Mouse (Mus musculus) myocyte (in vitro differentiated cells): ENCODE measurements at regions not wholly inside any gene's neighbourhood (a gene's known extent, or its start where the extent isn't known, plus 50 kb on each side); places are given as distances from the start of the nearest gene placed in this dataset.

Experiments used
- H3K27me3 ChIP-seq: one replicate; pipeline ENCODE4 v1.6.1; 2011; ENCODE audit not compliant: control insufficient read depth, insufficient read depth, insufficient read length
- H3K36me3 ChIP-seq: one replicate; pipeline ENCODE4 v1.6.1; 2011; ENCODE audit not compliant: control insufficient read depth, insufficient read depth
- H3K4me2 ChIP-seq: one replicate; pipeline ENCODE4 v1.6.1; 2011; ENCODE audit warnings: low read depth, control low read depth
- H3K4me3 ChIP-seq: one replicate; pipeline ENCODE4 v1.5.1; 2011; ENCODE audit warnings: mild to moderate bottlenecking, control low read depth, moderate library complexity
- H3K79me2 ChIP-seq: one replicate; pipeline ENCODE4 v1.6.1; 2011; ENCODE audit not compliant: control insufficient read depth, insufficient read depth
- H3ac ChIP-seq: one replicate; pipeline ENCODE4 v1.6.1; 2011; ENCODE audit not compliant: control insufficient read depth, insufficient read length
- CEBPB ChIP-seq: IDR thresholded peaks from 2 replicates; pipeline ENCODE4 v1.6.1; 2011; ENCODE audit warnings: mild to moderate bottlenecking, moderate library complexity; ENCODE audit not compliant: poor library complexity, insufficient read depth, severe bottlenecking
- E2F4 ChIP-seq: IDR thresholded peaks from one replicate; pipeline ENCODE4 v1.6.1; 2011; ENCODE audit warnings: mild to moderate bottlenecking, control low read depth, moderate library complexity; ENCODE audit not compliant: insufficient read depth
- MAX ChIP-seq: IDR thresholded peaks from one replicate; pipeline ENCODE4 v1.6.1; 2011; ENCODE audit warnings: low read depth, mild to moderate bottlenecking, control low read depth
- MYOD1 ChIP-seq, 3 experiments: IDR thresholded peaks; one replicate each; pipeline ENCODE4 v1.6.1; 2011; ENCODE audit warnings: control low read depth in 2 of 3, low read depth in 2 of 3, mild to moderate bottlenecking in 2 of 3, moderate library complexity in 1 of 3; ENCODE audit not compliant: insufficient read length in 2 of 3, control insufficient read depth in 1 of 3
- MYOG ChIP-seq, 3 experiments: IDR thresholded peaks; one replicate each; pipeline ENCODE4 v1.6.1; 2011; ENCODE audit warnings: control low read depth in 2 of 3, low read depth in 2 of 3, mild to moderate bottlenecking in 2 of 3; ENCODE audit not compliant: insufficient read length in 2 of 3, control insufficient read depth in 1 of 3, insufficient read depth in 1 of 3
- POLR2A ChIP-seq: IDR thresholded peaks from one replicate; pipeline ENCODE4 v1.6.1; 2011; ENCODE audit warnings: low read depth, mild to moderate bottlenecking, control low read depth, moderate library complexity; ENCODE audit not compliant: insufficient read length
- POLR2AphosphoS2 ChIP-seq: IDR thresholded peaks from one replicate; pipeline ENCODE4 v1.6.1; 2011; ENCODE audit warnings: low read depth, control low read depth; ENCODE audit not compliant: insufficient read length
- REST ChIP-seq: IDR thresholded peaks from one replicate; pipeline ENCODE4 v1.6.1; 2011; ENCODE audit warnings: mild to moderate bottlenecking, control low read depth, moderate library complexity; ENCODE audit not compliant: insufficient read depth, insufficient read length
- SRF ChIP-seq: IDR thresholded peaks from one replicate; pipeline ENCODE4 v1.6.1; 2011; ENCODE audit warnings: low read depth; ENCODE audit not compliant: control insufficient read depth, insufficient read length
- TCF12 ChIP-seq: IDR thresholded peaks from one replicate; pipeline ENCODE4 v1.6.1; 2011; ENCODE audit warnings: mild to moderate bottlenecking, control low read depth; ENCODE audit not compliant: poor library complexity, insufficient read depth, severe bottlenecking
- TCF3 ChIP-seq: IDR thresholded peaks from one replicate; pipeline ENCODE4 v1.6.1; 2011; ENCODE audit warnings: low read depth, control low read depth; ENCODE audit not compliant: insufficient read length
- USF1 ChIP-seq: IDR thresholded peaks from one replicate; pipeline ENCODE4 v1.6.1; 2011; ENCODE audit warnings: low read depth, mild to moderate bottlenecking, control low read depth, moderate library complexity

GRCm38 (mm10) chr1:90509371-90509770, 93.4 kb upstream of the Cops8 start:
- Histone ChIP-seq H3K4me3 (no peak overlapping the region), H3K36me3 (no peaks in the 10 kb centered on the region), H3K27me3 (no peaks in the 10 kb centered on the region), H3K79me2 (no peaks in the 10 kb centered on the region), H3ac (no peak overlapping the region), H3K4me2 (no peak overlapping the region)
- TF ChIP-seq TCF3 (no peak), POLR2A (no peak), SRF (no peak), TCF12 (no peak), POLR2AphosphoS2 (no peak), CEBPB (no peak), E2F4 (no peak), MYOD1 (IDR thresholded peaks at IDR 0.05; ENCODE audit: control insufficient read depth in 1 of 3, insufficient read length in 2 of 3, low read depth in 2 of 3) (no peak), MYOG (IDR thresholded peaks at IDR 0.05; ENCODE audit: control insufficient read depth in 1 of 3, insufficient read depth in 1 of 3, insufficient read length in 2 of 3, low read depth in 2 of 3) (no peak), USF1 (no peak), REST (no peak), MAX (no peak)

GRCm38 (mm10) chr1:90513442-90514070, 89.2 kb upstream of the Cops8 start:
- Histone ChIP-seq H3K36me3 (no peaks in the 10 kb centered on the region), H3K4me2 (no peak overlapping the region)

GRCm38 (mm10) chr1:90514176-90514575, 88.6 kb upstream of the Cops8 start:
- TF ChIP-seq POLR2A (no peak), USF1 (no peak), TCF3 (no peak), MYOG (IDR thresholded peaks at IDR 0.05; ENCODE audit: control insufficient read depth in 1 of 3, insufficient read depth in 1 of 3, insufficient read length in 2 of 3, low read depth in 2 of 3) (no peak), POLR2AphosphoS2 (no peak), MYOD1 (IDR thresholded peaks at IDR 0.05; ENCODE audit: control insufficient read depth in 1 of 3, insufficient read length in 2 of 3, low read depth in 2 of 3) (no peak), MAX (no peak), TCF12 (no peak), SRF (no peak), REST (no peak), CEBPB (no peak), E2F4 (no peak)
- H3K4me3 ChIP-seq = no peak overlapping the region
- no peaks in the 10 kb centered on the region for H3K79me2 ChIP-seq
- no peak overlapping the region for H3ac ChIP-seq
- H3K27me3 ChIP-seq = no peaks in the 10 kb centered on the region
- H3K4me2 ChIP-seq = no peak overlapping the region
- no peaks in the 10 kb centered on the region for H3K36me3 ChIP-seq

More at GRCm38 (mm10) chr1:90513442-90514070, 89.2 kb upstream of the Cops8 start:
- TF ChIP-seq SRF = no peak
- no peak for TF ChIP-seq USF1
- TF ChIP-seq MYOD1 (IDR thresholded peaks at IDR 0.05; ENCODE audit: control insufficient read depth in 1 of 3, insufficient read length in 2 of 3, low read depth in 2 of 3) = peak in 1 of 3 experiments; percentile 2
- TF ChIP-seq E2F4 = no peak
- TF ChIP-seq MYOG (IDR thresholded peaks at IDR 0.05; ENCODE audit: control insufficient read depth in 1 of 3, insufficient read depth in 1 of 3, insufficient read length in 2 of 3, low read depth in 2 of 3) = no peak
- no peak for TF ChIP-seq TCF3
- no peak for TF ChIP-seq REST
- TF ChIP-seq POLR2A = no peak
- Histone ChIP-seq H3ac (no peak overlapping the region), H3K79me2 (no peaks in the 10 kb centered on the region), H3K27me3 (no peaks in the 10 kb centered on the region), H3K4me3 (no peak overlapping the region)

GRCm38 (mm10) chr1:90518584-90519265, 84.1 kb upstream of the Cops8 start:
- Histone ChIP-seq H3K79me2 (no peaks in the 10 kb centered on the region), H3K4me2 (peak overlapping the region; percentile 53), H3K36me3 (no peaks in the 10 kb centered on the region), H3ac (no peak overlapping the region), H3K4me3 (no peak overlapping the region), H3K27me3 (no peaks in the 10 kb centered on the region)
- TF ChIP-seq MAX = no peak
- TF ChIP-seq POLR2A = no peak
- no peak for TF ChIP-seq MYOD1 (IDR thresholded peaks at IDR 0.05; ENCODE audit: control insufficient read depth in 1 of 3, insufficient read length in 2 of 3, low read depth in 2 of 3)
- no peak for TF ChIP-seq TCF12
- no peak for TF ChIP-seq CEBPB
- TF ChIP-seq TCF3 = no peak
- no peak for TF ChIP-seq POLR2AphosphoS2
- no peak for TF ChIP-seq E2F4
- TF ChIP-seq MYOG (IDR thresholded peaks at IDR 0.05; ENCODE audit: control insufficient read depth in 1 of 3, insufficient read depth in 1 of 3, insufficient read length in 2 of 3, low read depth in 2 of 3) = no peak
- TF ChIP-seq REST = no peak
- no peak for TF ChIP-seq SRF
- no peak for TF ChIP-seq USF1
